Mouse (Mus musculus) embryo, embryonic 11.5 days (tissue): ENCODE measurements around the gene Hoxa7.

Experiments used
- DNase-seq: peaks from one replicate; pipeline ENCODE4 v3.0.0-alpha.2; 2012; ENCODE audit warnings: low read depth, low spot score

Gene Hoxa7

GRCm38 (mm10) chr6:52221337-52221992, at the start of gene Hoxa7:
Gene Hoxa7, minus strand, starts transcription at chr6:52221854.
- peak; percentile 93 for DNase-seq

- no peak for DNase-seq
These were observed 49.1 kb upstream of the Hoxa7 start for GRCm38 (mm10) chr6:52270494-52271480.

GRCm38 (mm10) chr6:52268756-52269155, 47.1 kb upstream of the Hoxa7 start:
- no peak for DNase-seq

- no peak for DNase-seq
These were observed 46.7 kb upstream of the Hoxa7 start for GRCm38 (mm10) chr6:52268341-52268740.

GRCm38 (mm10) chr6:52267691-52268090, 46.0 kb upstream of the Hoxa7 start:
- DNase-seq: no peak

GRCm38 (mm10) chr6:52267221-52267620, 45.6 kb upstream of the Hoxa7 start:
- DNase-seq: no peak

- DNase-seq: no peak
These were observed 45.0 kb upstream of the Hoxa7 start for GRCm38 (mm10) chr6:52266666-52266985.

- no peak for DNase-seq
These were observed 44.4 kb upstream of the Hoxa7 start for GRCm38 (mm10) chr6:52265913-52266665.

GRCm38 (mm10) chr6:52265306-52265912, 43.8 kb upstream of the Hoxa7 start:
- DNase-seq: no peak

- no peak for DNase-seq
These were observed 42.6 kb upstream of the Hoxa7 start for GRCm38 (mm10) chr6:52264106-52264790.

- DNase-seq: no peak
These were observed 41.6 kb upstream of the Hoxa7 start for GRCm38 (mm10) chr6:52263321-52263585.

GRCm38 (mm10) chr6:52262463-52263320, 41.0 kb upstream of the Hoxa7 start:
- no peak for DNase-seq

- DNase-seq: no peak
These were observed 40.3 kb upstream of the Hoxa7 start for GRCm38 (mm10) chr6:52261751-52262462.

GRCm38 (mm10) chr6:52260654-52261575, 39.3 kb upstream of the Hoxa7 start, which contains the start of gene Hoxa13:
Gene Hoxa13, minus strand, starts transcription at chr6:52260880.
- DNase-seq: no peak

- no peak for DNase-seq
These were observed 38.2 kb upstream of the Hoxa7 start for GRCm38 (mm10) chr6:52259811-52260261.

GRCm38 (mm10) chr6:52259081-52259790, 37.6 kb upstream of the Hoxa7 start:
- DNase-seq: no peak

- peak; percentile 77 for DNase-seq
These were observed 35.3 kb upstream of the Hoxa7 start for GRCm38 (mm10) chr6:52256956-52257355.
